Mouse (Mus musculus) liver, embryonic 16.5 days (tissue): Measurements from ENCODE around the gene Dmrtb1. TPM values are rescaled to one million over a fixed set of nuclear protein-coding genes. Genes with fewer than 3 reads are reported as not detected.

ENCODE experiments used
- ATAC-seq: fragments of 200-750 bp; cut with Nextera tagmentation; 2 replicates; pipeline ENCODE4 v1.8.0; 2017; ENCODE audit warnings: low read depth, mild to moderate bottlenecking, moderate number of reproducible peaks, moderate library complexity
- H3K27ac ChIP-seq: fragments of 300-500 bp; sonication (generic); 2 replicates; pipeline ENCODE4 v1.5.1; 2014; ENCODE audit warnings: mild to moderate bottlenecking, low read length
- H3K27me3 ChIP-seq: fragments of 300-500 bp; sonication (generic); 2 replicates; pipeline ENCODE4 v1.6.1; 2014; ENCODE audit warnings: low read depth, low read length, mixed read lengths; ENCODE audit not compliant: control insufficient read depth, insufficient read depth
- H3K36me3 ChIP-seq: fragments of 300-500 bp; sonication (generic); 2 replicates; pipeline ENCODE4 v1.6.1; 2014; ENCODE audit warnings: mild to moderate bottlenecking; ENCODE audit not compliant: control insufficient read depth, insufficient read depth
- H3K4me1 ChIP-seq: fragments of 300-500 bp; sonication (generic); 2 replicates; pipeline ENCODE4 v1.6.1; 2014; ENCODE audit warnings: low read depth, low read length, mixed read lengths; ENCODE audit not compliant: control insufficient read depth
- H3K4me2 ChIP-seq: fragments of 300-500 bp; sonication (generic); 2 replicates; pipeline ENCODE4 v1.6.1; 2014; ENCODE audit warnings: low read depth, low read length, mixed read lengths
- H3K4me3 ChIP-seq: fragments of 300-500 bp; sonication (generic); 2 replicates; pipeline ENCODE4 v1.5.1; 2014; ENCODE audit warnings: low read depth, mild to moderate bottlenecking, low read length
- H3K9ac ChIP-seq: fragments of 300-500 bp; sonication (generic); 2 replicates; pipeline ENCODE4 v1.6.1; 2014; ENCODE audit warnings: low read depth, low read length
- H3K9me3 ChIP-seq: fragments of 300-500 bp; sonication (generic); replicated peaks from 2 replicates; pipeline ENCODE4 v1.6.1; 2016; ENCODE audit warnings: low read length; ENCODE audit not compliant: control insufficient read depth
- WGBS: fragments of 180-500 bp; shearing (Covaris S2); extraction: QIAGEN DNeasy Blood & Tissue Kit; methylation state at CpG from one replicate; pipeline ENCODE4 v1.1.7; 2014; ENCODE audit not compliant: insufficient replicate concordance; 5-methylcytosine and 5-hydroxymethylcytosine counted together
- polyA plus RNA-seq: library from polyadenylated mRNA; unstranded; fragments of >200 nt; fragmentation: Nextera tagmentation; extraction: Ambion mirVana; gene quantifications from 2 replicates; pipeline ENCODE4 v1.2.1, GENCODE M21; 2015

Dmrtb1 gene
- polyA plus RNA-seq, 1 experiment from 2014 or later: not detected

DNA sequence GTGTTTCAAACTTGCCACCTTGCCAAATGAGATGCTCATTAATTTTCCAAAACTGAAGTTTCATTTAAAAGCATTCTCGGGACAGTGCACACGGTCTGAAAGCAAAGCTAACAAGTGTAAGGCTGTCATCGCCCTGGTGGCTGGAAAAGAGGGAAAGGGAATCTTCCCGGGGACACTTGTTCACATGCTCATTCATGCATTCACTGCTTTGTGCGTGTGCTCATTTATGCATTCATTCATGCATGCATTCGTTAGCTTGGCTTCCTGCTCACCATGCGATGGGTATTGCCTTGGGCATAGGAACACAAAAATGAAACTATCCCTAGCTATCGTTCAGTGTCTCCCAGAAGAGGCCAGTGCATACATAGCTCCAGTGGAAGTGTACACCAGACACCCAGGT is 34.7 kb upstream of the Dmrtb1 start:
- 61% methylated on average over 8 of the region's 8 CpGs for WGBS
- Histone ChIP-seq H3K27ac (no peak overlapping the region), H3K4me1 (peaks cover 8% of the 10 kb centered on the region; the same call in 1 of the 2 replicates), H3K9me3 (no peaks in the 10 kb centered on the region), H3K4me3 (no peak overlapping the region), H3K4me2 (no peak overlapping the region), H3K9ac (no peak overlapping the region), H3K36me3 (no peaks in the 10 kb centered on the region), H3K27me3 (no peaks in the 10 kb centered on the region)
- no peak for ATAC-seq

- no peak overlapping the region for H3K4me3 ChIP-seq
- H3K4me1 ChIP-seq: peaks cover 8% of the 10 kb centered on the region; the same call in 1 of the 2 replicates
- ATAC-seq: no peak
- no peaks in the 10 kb centered on the region for H3K9me3 ChIP-seq
- no peak overlapping the region; the same call in 1 of the 2 replicates for H3K27ac ChIP-seq
- 50% methylated on average over 8 of the region's 8 CpGs for WGBS
- H3K4me2 ChIP-seq: no peak overlapping the region
- H3K27me3 ChIP-seq: no peaks in the 10 kb centered on the region
- H3K36me3 ChIP-seq: no peaks in the 10 kb centered on the region
- no peak overlapping the region for H3K9ac ChIP-seq
Measured at GRCm38 (mm10) chr4:107717718-107718313, 33.8 kb upstream of the Dmrtb1 start.

DNA sequence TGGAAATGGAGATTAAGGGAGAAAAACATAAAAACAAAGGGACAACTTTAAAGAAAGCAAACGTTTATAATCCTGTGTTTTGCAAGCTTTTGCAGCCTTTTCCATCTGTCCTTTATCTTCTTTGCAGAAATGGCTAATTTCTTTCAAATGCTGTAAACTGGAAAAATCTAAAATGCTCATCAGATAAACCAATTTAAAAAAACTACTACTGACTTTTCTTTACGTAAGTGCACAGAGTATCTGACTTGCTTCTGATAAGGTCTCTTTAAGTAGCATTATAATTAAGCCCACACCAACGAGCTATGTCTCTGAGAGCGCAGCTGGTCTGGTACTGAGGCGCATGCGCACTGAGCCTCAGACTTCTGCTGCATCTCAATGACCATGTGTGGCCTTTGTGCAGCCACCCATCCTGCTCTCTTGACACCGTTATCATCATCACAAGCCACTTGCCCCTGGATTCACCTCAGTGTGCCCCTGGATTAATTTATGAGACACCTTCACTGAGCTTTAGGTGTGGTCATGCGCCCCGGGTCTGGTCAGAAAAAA is 32.8 kb upstream of the Dmrtb1 start:
- no peaks in the 10 kb centered on the region for H3K36me3 ChIP-seq
- no peak overlapping the region for H3K27ac ChIP-seq
- ATAC-seq: no peak
- H3K4me1 ChIP-seq: peaks cover 8% of the 10 kb centered on the region; the same call in 1 of the 2 replicates
- H3K9me3 ChIP-seq: no peaks in the 10 kb centered on the region
- H3K4me3 ChIP-seq: no peak overlapping the region
- 55% methylated on average over 9 of the region's 9 CpGs for WGBS
- H3K4me2 ChIP-seq: no peak overlapping the region
- H3K27me3 ChIP-seq: no peaks in the 10 kb centered on the region
- H3K9ac ChIP-seq: no peak overlapping the region

DNA sequence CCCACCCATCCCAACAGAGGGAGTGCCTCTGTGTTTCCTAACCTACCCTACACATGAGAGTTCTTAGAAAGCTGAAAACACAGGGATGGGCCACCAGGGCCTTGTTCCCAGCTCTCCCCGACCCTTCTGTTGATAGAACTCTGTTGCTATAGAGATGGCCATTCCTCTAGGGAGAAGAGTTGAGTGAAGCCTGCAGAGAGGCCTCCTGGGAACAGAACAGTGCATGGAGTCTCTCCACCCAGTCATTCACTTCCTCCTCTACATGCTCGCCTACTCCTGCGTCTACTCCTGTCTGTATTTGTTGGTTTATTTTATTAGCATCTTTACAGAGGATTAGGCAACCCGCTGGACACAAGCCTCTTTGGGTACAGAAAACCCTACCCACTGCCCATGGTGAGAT is 22.9 kb upstream of the Dmrtb1 start:
- H3K4me2 ChIP-seq: no peak overlapping the region
- no peak for ATAC-seq
- WGBS: 48% methylated on average over 4 of the region's 4 CpGs

DNA sequence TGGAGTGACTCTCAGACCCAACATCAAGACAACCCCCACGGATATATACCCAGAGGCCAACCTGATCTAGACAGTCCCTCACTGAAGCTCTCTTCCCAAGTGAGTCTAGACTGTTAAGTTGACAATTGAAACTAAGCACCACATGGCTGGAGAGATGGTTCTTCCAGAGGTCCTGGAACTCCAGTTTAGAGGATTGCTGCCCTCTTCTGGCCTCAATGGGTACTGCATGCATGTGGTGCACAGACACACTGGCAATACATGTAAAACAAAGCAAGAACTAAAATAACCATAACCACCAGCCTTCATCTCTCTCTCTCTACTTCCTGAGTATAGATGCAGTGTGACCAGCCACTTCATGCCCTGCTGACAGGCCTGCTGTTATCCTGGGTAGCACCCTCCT is 20.2 kb upstream of the Dmrtb1 start:
- Histone ChIP-seq H3K4me3 (no peak overlapping the region), H3K4me2 (no peak overlapping the region), H3K9me3 (no peaks in the 10 kb centered on the region), H3K36me3 (no peaks in the 10 kb centered on the region), H3K27ac (no peak overlapping the region), H3K27me3 (no peaks in the 10 kb centered on the region), H3K9ac (no peak overlapping the region), H3K4me1 (no peaks in the 10 kb centered on the region)
- 61% methylated on average over 1 of the region's 1 CpGs for WGBS
- no peak for ATAC-seq

More for the DNA sequence above, 22.9 kb upstream of the Dmrtb1 start:
- Histone ChIP-seq H3K4me3 (no peak overlapping the region), H3K27ac (no peak overlapping the region), H3K9me3 (no peaks in the 10 kb centered on the region), H3K4me1 (no peaks in the 10 kb centered on the region), H3K36me3 (no peaks in the 10 kb centered on the region), H3K9ac (no peak overlapping the region), H3K27me3 (no peaks in the 10 kb centered on the region)

DNA sequence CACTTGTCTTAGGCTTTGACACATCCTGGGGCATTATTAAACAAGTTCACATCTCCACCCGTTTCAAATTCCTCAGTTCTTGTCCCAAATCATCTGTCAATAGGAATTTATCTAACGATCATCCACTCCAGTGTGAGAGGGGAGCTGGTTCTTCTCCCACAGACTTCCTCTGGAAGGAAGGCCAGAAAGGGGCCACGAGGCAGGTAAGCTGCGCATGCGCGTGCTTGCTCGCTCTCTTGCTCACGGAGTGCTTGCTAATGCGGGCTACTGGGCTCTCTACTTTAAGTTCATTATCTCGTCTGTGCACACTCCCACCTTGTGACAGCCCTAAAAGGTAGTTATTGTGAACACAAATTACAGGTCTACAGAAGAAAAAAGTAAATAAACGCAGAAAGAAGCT is 17.6 kb upstream of the Dmrtb1 start:
- Histone ChIP-seq H3K9ac (no peak overlapping the region), H3K36me3 (no peaks in the 10 kb centered on the region), H3K27ac (no peak overlapping the region), H3K4me1 (no peaks in the 10 kb centered on the region), H3K4me2 (no peak overlapping the region), H3K4me3 (no peak overlapping the region), H3K27me3 (no peaks in the 10 kb centered on the region), H3K9me3 (no peaks in the 10 kb centered on the region)
- no peak for ATAC-seq
- WGBS: 65% methylated on average over 11 of the region's 11 CpGs

GRCm38 (mm10) chr4:107701116-107701515 is 17.1 kb upstream of the Dmrtb1 start:
- Histone ChIP-seq H3K27me3 (no peaks in the 10 kb centered on the region), H3K9ac (no peak overlapping the region), H3K36me3 (no peaks in the 10 kb centered on the region), H3K27ac (no peak overlapping the region), H3K4me1 (no peaks in the 10 kb centered on the region), H3K4me3 (no peak overlapping the region), H3K4me2 (no peak overlapping the region), H3K9me3 (no peaks in the 10 kb centered on the region)
- no peak for ATAC-seq
- 30% methylated on average over 11 of the region's 11 CpGs for WGBS

- Histone ChIP-seq H3K4me1 (no peaks in the 10 kb centered on the region), H3K4me3 (no peak overlapping the region), H3K27me3 (no peaks in the 10 kb centered on the region), H3K27ac (no peak overlapping the region), H3K9me3 (no peaks in the 10 kb centered on the region), H3K4me2 (no peak overlapping the region), H3K36me3 (no peaks in the 10 kb centered on the region), H3K9ac (no peak overlapping the region)
- 68% methylated on average over 9 of the region's 9 CpGs for WGBS
- ATAC-seq: no peak
Measured at GRCm38 (mm10) chr4:107699271-107699670, 15.2 kb upstream of the Dmrtb1 start.

- ATAC-seq: no peak
- WGBS: 56% methylated on average over 5 of the region's 5 CpGs
- no peak overlapping the region for H3K4me3 ChIP-seq
Measured at GRCm38 (mm10) chr4:107693816-107694215, 9.8 kb upstream of the Dmrtb1 start.

More at GRCm38 (mm10) chr4:107693816-107694215, 9.8 kb upstream of the Dmrtb1 start:
- H3K4me2 ChIP-seq: no peak overlapping the region
- no peaks in the 10 kb centered on the region for H3K36me3 ChIP-seq
- no peaks in the 10 kb centered on the region for H3K27me3 ChIP-seq
- H3K27ac ChIP-seq: no peak overlapping the region
- H3K4me1 ChIP-seq: no peaks in the 10 kb centered on the region
- no peak overlapping the region for H3K9ac ChIP-seq
- no peaks in the 10 kb centered on the region for H3K9me3 ChIP-seq
